Mouse (Mus musculus) thymus, adult 18-20 months (tissue): ENCODE measurements around the gene Fbxo36.

ENCODE experiments used
- DNase-seq, 2 experiments: peaks; one replicate each; pipeline ENCODE4 v3.0.0; 2022; ENCODE audit warnings: mixed read lengths in 2 of 2

Gene Fbxo36

DNA sequence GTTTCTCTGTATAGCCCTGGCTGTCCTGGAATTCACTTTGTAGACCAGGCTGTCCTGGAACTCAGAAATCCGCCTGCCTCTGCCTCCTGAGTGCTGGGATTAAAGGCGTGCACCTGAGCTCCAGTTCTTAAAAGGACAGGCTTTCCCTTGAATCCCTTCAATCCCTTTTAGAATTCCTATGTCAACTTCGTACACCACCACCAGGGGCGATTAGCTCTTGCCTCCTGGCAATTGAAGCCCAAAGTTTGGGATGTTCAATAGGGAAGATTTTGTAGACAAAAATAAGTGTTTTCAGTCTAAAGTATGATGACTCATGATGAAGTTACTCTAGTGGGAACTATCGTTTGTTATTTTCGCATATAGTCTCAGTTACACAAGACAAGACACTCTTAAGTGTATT, 57.7 kb downstream of the Fbxo36 start:
- no peak for DNase-seq

DNA sequence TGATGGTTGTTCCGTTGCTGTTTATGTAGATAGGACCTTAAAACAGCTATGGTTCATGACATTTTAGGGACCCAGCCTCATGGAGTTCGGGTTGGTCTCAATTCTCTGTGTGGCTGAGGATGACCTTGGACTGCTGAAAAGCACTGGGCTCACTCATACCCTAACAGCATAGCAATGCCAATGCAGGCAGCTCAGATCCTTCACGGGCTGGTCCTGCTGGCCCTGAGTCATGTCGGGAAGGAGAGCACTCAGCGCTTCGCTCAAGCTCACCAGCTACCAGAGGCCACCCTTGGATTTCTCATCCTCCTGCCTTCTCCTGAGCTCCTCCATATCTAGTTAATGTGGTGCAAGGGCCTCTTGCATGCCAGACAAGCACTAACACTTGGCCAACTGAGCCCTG, 59.5 kb downstream of the Fbxo36 start:
- no peak for DNase-seq

DNA sequence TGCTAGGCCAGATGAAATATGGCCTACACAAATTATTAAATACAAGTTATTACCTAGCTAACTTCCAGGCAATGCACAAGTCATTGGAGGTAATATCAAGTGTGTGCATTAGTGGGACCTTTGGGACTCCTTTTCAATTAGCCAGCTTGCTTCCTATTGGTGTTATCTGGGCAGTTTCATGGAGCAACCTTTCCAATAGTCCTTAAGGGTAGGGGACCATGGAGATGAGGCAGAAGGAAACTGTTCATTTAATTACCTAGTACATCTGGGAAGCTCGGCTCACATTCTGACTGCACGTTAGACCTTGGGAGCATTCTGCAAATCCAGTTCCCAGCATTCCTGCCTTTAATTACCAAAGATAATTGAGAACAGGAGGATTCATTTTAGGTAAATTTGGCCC, 64.8 kb downstream of the Fbxo36 start:
- no peak for DNase-seq

DNA sequence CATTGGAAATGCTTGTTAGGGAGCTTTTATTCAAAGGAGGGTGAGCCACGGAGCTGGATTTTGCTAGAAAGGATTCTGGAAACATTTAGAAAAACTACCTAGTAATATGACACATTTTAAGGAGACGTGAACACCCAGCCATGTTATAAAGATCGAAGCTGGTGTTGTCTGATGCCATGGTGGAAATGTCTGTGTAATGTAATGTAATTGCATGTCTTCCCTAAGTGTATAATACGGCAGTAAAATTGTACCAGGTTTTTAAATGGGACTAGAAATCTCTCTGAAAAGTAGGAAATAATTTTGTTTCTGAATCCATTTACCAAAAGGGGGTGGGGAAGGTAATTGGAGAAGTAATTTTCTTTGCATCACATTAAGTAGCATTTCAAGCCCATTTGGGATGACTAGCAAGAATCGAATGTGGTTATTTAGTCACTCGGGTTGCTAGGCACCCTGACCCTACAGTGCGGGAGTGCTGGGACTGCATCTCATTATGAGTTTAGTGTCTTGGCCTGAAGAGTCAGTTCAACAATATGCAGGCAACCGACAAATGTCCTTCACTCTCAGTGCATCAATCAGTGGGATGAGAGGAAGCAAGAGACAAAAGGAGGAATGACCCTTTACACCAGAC, 70.7 kb downstream of the Fbxo36 start:
- DNase-seq, result no peak

DNA sequence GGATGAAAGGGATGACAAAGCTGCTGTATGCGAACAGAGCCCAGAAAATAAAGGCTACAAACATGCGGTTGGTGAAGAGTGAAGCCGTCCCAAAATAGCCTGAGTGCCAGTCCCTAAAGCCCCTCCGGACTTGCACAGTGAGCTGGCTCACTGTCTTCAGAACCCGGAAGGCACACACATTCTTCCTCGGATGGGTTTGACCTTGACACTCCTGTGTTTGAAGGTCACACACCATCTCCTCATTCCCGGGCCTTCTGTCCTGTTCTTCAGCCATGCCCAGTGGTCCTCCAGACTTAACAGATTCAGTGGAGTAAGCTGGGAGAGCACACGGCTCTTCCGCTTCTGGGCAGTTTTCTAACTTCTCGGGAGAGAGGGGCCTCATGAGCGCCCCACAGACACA, 72.9 kb downstream of the Fbxo36 start:
- no peak for DNase-seq

DNA sequence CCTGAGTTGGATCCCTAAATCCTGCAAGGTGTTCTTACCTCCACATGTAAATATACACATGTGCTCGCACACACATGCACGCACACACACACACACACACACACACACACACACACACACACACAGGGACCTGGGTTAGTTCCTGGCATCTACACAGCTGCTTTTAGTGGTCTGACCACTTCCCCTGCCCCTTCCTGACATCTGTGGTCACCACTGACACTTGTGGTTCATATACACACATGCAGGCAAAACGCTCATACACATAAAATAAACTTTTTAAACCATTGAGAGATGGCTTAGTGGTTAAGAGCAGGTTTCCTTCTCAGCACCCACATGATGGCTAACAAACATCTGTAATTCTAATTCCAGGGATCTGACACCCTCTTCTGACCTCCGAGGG, 75.4 kb downstream of the Fbxo36 start:
- no peak for DNase-seq

DNA sequence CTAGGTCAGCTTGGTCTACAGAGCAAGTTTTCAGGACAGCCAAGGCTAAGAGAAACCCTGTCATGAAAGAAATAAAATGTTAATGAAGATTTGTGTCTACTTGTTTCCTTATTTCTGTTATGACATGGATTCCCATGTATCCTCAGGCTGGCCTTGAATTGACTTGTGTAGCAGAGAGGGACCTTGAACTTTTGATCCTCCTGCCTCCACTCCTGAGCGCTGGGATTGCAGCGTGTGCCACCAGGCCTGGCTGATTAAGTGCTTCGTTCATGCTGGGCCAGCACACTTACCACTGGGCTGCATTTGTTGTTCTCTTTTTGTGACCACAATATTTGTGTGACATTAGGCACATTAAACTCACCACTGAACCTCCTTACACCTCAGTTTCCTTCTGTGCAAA, 79.2 kb downstream of the Fbxo36 start:
- no peak for DNase-seq

DNA sequence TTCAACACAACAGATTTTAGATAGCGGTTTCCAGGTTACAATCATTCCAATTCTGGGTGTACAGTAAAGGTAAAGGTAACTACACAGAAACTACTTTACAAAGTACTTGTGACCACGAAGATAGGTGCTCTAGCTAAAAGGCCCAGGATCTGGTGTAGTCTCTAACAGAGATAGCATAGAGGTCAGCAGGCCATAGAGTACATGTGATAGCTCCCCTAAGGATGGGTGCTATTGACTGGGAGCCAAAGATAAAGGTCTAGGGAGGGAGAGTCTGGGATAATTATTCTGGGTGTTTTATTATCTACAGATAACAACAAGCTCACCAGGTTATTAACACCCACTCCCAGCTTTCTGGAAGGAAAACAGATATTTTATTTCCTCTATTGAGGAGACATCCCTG, 83.8 kb downstream of the Fbxo36 start:
- no peak for DNase-seq

DNA sequence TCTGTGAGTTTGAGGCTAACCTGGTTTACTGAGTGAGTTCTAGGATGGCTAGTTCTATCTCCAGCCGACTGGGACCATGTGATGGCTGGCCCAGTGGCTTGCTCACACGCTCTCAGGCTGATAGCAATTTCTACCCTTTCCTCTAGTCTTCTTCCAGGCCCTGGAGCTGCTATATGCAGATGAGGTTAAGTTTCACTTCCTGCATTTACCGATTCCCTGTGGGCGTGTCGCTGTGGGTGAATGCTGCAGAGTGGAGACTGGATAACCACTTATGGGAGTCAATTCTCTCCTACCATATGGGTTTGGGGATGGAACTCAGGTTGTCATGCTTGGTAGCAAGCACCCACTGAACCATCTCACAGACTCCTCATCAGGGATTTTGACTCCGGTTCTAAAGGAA, 84.5 kb downstream of the Fbxo36 start:
- DNase-seq, result no peak

DNA sequence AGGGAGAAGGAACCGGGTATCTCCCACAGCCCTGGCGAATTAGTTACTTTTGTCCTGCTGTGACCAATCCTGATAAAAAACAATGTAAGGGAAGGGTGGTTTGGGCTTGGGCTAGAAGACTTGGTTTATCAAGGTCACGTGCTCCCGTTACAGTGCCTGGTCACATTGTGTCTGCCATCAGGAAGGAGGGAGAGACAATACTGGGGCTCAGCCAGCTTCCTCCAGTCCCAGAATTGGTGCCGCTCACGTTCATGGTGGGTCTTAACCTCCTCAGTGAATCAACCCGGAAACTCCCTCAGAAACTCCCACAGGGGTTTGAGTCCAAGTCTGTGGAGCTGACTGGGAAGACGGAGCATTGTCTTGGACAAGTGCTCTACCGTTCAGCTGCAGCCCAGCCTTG, 86.0 kb downstream of the Fbxo36 start:
- no peak for DNase-seq

DNA sequence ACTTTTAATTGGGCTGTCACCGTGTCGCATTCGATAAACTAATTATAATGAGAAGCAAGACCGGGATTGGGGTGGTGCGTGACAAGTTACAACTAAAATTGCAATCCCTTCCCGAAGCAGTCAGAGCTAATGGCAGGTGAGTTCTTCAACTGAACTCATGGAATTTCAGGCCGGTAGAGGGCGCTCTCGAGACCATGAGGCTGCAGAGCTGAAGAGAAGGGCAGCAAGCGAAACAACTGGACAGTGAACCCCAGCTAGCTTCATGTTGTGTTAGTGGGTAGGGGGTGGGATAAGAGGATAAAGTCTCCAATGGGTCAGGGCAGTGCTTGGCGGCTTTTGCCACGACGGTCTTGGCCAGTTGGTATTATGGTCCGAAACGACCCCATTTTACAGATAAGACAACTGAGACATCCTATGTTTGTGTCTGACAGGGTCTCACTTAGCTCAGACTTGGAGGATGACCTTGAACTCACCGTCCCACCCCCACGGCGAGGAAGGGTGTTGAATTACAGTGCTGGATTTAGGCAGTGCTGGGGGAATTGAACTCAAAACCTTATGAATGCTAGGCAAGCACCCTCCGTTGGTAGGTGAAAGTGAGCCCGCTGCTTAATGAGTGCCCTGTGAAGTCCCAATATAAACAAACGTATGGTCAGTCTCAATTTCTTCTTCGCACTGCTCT, 94.0 kb downstream of the Fbxo36 start:
- DNase-seq, result no peak

DNA sequence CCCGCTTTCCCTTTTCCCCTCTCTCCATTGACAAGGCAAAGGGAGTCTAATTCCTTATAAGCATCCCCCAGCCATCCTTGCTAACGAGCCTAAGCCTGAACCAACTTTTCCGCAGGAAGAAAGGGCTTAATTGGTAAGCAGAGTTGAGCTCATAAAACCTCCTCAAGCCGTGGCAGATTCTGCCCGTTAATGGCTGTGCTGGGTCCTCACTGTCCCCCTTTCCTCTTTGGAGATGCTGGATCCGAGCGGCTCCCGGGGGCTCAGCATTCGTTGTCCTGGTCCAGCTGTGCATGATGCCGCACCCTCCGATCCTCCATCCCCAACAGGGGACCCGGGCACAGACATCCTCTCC, 94.5 kb downstream of the Fbxo36 start:
- DNase-seq, result no peak

DNA sequence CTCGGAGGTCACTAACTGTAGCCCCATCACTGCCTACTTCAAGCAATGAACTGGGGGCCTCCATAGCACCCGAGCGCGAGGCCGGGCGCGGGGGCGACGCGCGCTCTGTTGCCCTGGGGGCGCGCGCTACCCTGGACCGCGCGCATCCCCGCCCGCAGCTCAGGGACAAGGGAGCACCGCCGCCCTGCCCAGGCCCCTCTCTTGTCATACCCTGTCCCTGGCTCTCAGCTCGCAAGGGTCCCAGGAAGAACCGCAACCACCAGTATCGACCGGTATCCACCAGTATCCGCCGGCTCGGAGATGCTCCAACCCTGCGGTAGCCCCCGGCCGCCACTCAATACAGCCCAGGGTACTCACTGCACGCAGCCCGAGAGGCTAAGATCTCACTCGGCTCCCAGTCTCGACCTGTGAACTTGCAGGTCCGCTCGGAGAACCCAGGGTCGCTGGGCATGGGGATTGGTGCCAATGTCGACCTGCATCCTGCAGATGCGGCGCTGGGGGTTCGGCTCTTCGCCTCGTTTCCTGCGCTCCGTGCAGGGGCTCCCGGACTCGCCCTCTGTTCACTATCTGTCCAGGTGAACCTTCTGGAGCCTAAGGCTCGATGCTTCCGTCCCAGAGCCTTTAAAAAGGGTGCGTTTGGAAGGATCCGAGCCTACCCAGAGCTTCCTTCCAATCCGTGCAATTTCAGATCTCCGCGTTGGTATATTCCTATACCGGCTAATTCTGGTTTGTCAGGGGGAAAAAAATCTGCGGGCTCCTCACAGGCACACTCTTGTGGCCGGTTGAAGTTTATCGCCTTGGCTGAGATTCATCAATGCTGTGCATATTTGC, 95.1 kb downstream of the Fbxo36 start, which contains the start of gene Slc16a14:
Gene Slc16a14, minus strand, starts transcription at position 632 of the 831 bp plus-strand sequence.
- no peak for DNase-seq

DNA sequence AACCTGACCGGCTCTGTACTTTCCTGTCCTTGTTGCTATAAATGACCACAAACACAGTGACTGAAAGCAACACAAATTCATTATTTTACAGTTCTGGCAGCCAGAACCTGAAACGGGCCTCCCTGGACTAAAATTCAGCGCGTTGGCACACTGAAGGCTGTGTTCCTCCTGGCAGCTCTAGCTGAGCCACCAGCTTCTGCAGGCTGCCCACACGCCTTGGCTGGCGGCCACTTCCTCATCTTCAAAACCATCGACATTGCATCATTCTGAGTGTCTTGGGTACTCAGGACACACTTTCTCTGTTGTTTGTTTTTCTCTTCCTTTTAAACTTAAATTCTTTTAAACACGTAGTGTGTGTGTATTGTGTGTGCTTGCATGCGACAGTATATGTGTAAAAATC, 96.0 kb downstream of the Fbxo36 start:
- DNase-seq, result no peak

DNA sequence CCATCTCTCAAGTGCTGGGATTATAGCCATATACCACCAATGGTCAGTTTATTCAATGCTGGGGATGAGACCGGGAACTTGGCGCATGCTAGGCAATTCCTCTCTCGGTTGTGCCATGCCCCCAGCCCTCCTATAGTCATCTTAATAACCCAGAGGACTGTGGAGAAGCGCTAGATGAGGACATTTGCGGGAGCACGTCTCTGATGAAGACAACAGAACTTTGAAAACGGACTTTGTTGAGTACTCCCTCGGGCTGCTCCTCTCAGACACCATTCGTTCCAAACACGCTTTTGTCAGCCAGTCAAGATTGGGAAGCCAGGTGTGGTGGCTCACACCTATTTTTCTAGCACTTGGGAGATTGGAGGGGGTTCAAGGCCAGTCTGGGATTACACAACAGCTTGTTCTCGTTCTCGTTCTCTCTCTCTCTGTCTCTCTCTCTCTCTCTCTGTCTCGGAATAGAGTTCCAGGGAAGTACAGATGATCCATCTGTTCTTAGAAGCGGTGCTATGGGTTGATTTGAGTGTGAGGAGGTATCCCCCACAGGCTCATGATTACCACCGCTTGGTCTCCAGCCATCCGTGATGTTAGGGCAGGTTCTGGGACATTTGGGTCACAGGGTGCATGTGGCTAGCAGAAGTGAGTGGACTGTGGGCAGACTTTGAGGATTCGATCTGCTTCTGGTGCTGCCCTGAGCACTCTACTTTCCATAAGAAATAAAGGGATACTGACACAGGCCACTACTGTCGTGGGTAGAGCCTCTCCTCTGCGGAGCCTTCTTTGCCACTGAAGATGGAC, 97.3 kb downstream of the Fbxo36 start:
- DNase-seq, result no peak

DNA sequence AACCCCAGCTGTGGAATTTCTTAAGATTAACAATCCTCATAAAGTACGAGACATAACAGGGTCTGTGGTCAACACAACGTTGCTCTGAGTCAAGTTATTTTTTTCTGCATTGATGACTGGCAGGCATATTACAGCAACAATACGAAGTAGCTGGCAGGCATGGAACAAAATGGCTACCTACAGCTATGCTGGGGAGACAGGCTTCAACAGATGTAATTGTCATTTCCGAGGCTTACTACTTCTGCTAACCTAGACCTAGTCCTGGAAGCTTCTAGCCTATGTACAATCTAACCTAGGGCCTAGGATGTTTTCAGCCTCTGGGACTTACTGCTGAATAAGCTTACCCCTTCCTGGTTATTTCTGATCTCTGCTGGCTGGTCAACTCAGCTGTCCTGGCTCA, 99.8 kb downstream of the Fbxo36 start:
- DNase-seq, result no peak

DNA sequence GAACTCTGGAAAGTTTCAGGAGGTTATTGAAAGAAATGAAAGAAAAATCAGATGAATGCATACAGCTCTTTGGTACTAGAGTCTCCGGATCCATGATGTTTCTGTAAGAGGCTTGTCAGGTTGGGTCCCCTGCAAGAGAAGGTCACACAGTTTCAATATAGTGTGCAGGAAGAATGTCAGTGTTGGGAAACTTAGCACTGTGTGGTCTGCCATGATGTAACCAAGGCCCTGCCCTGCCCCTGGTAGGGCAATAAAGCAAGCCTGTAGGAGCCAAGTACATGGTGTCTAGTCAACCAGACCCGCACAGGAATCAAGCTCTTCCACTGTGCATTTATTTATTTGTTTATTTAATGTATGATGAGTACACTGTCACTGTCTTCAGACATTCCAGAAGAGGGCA, 100.7 kb downstream of the Fbxo36 start:
- DNase-seq, result no peak

DNA sequence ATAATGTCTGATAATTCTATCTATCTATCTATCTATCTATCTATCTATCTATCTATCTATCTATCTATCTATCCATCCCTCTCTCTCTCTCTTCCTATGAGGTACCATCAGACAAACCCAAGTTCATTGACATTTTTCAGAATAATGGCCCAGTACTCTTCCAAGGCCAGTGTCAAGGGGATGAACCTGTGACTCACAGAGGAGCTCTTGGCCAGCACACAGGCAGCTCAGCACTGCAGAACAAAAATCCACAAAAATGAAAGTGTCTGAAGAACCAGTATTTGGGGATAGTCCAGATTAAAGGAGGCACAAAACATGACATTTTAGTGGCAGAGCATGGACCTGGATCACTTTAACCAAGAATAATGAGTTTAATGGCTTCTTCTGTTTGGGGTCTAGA, 103.0 kb downstream of the Fbxo36 start:
- no peak for DNase-seq

DNA sequence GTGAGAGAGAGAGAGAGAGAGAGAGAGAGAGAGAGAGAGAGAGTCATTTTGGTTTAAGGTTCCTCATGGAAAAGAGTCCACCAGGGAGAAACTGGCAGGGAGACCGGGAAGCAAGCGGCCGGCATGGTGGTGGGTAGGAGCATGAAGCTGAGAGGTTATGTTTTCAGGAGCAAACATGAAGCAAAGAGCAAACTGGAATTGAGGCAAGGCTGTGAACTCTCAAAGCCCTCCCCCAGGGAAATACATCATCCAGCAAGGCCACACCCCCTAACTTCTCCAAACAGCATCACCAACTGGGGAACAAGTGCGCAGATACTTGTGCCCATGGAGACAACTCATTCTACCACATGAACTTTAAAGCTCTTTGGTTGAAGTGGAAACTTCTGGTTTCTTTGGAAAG, 103.9 kb downstream of the Fbxo36 start:
- DNase-seq, result no peak

DNA sequence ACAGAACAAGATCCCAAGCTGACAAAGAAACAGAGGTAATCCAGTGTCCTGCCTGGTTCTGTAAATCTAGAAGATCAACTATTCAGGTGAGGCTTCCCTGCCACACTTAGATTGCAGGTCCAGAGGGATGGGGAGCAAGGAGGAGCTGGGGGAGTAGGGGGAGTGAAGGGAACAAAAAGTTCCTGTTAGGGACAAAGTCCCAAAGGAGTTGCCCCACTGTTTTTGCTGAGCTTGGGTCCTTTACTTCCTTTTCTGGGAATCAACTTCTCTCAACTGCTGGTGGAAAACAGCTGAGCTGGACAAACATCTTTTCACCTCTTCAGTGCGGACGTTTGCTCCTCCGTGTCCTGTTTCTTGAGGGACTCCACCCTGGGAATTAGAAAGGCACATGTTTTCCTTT, 106.3 kb downstream of the Fbxo36 start:
- no peak for DNase-seq

DNA sequence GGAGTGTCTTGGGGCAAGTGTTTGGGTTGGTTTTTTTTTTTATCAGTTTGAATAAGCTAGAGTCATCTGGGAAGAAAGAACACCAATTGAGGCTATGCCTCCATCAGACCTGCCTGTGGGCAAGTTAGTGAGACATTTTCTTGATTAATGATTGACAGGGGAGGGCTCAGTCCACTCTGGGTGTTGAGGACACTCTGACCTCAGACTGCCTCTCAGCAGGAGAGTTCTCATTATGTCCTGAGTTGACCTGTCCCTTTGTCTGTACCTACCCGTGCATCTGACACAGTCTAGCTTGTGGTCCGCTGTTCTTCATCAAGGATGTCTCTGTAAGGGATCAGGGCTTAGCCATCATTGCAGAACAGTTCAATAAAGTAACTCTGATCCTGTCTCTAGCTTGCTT, 107.7 kb downstream of the Fbxo36 start:
- DNase-seq, result no peak
